Mouse (Mus musculus) mature B cell (primary cell): ENCODE measurements around the gene Slc25a51.
"Not testable (repeated sequence)": the region's sequence is repeated elsewhere in the genome, so short reads cannot be mapped to it uniquely, and the experiment has no call there.

ENCODE experiments used
- in situ Hi-C: fragments of 300-500 bp; cut with MboI; formaldehyde crosslinking; loops from 2 replicates; pipeline ENCODE4 v1.14.3; 2019

Gene Slc25a51

GRCm38 (mm10) chr4:45399421-45400210 is 8.9 kb downstream of the Slc25a51 start:
- in situ Hi-C loops: no loop called here

GRCm38 (mm10) chr4:45398315-45398714 is 10.3 kb downstream of the Slc25a51 start:
- in situ Hi-C loops: not testable (repeated sequence)

DNA sequence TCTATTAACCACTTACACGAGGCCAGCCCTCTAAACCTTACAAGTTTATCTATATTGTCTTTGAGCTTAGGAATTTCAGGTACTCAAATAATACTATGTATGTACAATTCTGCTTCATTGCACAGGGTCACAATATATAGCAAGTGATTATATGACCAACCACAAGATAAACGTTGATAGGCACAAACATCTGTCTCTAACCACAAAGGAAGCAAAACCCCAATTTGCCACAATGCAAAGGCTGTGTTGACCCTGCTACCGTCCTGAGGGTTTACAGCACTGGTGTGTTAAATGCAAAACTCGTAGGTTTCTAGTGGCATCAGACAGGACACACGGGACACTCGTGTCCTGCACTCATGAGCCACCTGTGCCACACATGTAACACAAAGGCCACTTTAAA is 12.4 kb downstream of the Slc25a51 start:
- in situ Hi-C loops: not testable (repeated sequence)

DNA sequence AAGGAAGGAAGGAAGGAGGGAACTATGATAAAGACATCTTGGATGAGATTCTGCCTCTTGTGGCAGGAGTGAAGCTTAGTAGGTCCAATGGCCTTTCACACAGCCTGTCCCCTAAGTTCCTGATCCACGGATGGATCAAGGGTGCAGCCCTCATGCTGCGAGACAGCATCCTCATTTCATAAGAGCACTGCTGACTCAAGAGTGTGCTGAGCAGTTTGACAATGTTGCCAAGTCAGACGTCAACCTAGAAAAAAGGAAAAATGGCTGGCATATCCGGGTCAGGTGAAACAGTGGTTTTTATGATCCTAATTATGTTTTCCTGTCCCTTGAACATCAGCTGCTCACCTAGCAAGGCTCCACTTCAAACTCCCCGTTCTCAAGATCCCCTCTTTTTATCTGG is 14.9 kb downstream of the Slc25a51 start:
- in situ Hi-C loops: no loop called here

- in situ Hi-C loops: no loop called here
These were observed 15.6 kb downstream of the Slc25a51 start for GRCm38 (mm10) chr4:45392994-45393393.

GRCm38 (mm10) chr4:45392572-45392971 is 16.0 kb downstream of the Slc25a51 start:
- in situ Hi-C loops: no loop called here

- in situ Hi-C loops: no loop called here
These were observed 16.5 kb downstream of the Slc25a51 start for GRCm38 (mm10) chr4:45392099-45392498.

GRCm38 (mm10) chr4:45387296-45387695 is 21.3 kb downstream of the Slc25a51 start:
- in situ Hi-C loops: not testable (repeated sequence)

DNA sequence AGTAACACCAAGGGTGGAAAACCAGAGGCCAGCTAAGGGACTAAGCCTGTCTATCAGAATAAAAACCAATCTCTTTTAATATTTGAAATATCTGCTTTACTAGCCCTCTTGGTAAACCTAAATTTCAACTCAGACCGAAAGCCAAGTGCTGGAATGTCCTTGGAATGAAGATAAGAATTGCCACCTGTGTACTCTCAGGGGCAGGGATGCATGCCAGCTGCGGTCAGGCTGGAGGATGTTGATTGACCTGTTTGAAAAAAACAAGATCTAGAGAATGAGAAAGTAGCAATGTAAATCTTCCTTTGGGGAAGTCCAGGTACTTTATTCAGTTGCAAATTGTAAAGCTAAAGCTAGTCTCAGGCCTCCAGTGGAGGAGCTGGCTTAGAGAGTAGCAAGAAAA is 26.4 kb downstream of the Slc25a51 start:
- in situ Hi-C loops: not testable (repeated sequence)

DNA sequence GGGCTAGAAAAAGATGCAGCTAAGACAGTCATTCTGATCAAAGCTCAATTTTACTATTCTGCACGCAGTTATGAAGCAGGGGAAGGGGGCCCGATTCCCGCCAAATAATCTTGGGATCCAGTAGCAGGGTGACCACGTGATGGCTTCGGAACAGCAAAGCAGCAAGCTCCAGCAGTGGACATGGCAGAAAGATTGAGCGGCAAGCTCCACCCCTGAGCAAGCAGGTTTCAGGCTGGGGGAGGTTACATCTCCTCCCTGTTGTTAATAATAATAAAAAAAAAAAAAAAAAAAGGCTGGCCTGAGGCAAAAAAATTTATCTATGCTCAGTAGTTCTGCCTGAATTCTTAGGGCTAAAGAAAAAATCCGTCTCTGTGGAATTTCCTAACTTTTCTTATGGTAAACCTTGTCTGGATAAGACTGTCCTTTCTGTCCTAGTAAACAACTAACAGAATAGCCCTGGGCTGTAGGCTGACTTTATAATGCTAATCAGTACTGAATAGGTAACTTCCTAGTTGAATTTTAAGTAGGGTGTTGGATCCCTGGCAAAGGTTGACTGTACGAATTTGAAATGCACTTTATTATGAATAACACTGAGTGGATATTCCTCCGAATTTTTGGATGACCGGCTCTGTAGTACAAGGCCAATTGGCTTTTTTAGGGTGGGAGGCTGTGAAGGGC is 27.5 kb downstream of the Slc25a51 start:
- in situ Hi-C loops: not testable (repeated sequence)

- in situ Hi-C loops: no loop called here
These were observed 32.0 kb downstream of the Slc25a51 start for GRCm38 (mm10) chr4:45376573-45376972.

- in situ Hi-C loops: no loop called here
These were observed 33.7 kb downstream of the Slc25a51 start for GRCm38 (mm10) chr4:45374879-45375278.

DNA sequence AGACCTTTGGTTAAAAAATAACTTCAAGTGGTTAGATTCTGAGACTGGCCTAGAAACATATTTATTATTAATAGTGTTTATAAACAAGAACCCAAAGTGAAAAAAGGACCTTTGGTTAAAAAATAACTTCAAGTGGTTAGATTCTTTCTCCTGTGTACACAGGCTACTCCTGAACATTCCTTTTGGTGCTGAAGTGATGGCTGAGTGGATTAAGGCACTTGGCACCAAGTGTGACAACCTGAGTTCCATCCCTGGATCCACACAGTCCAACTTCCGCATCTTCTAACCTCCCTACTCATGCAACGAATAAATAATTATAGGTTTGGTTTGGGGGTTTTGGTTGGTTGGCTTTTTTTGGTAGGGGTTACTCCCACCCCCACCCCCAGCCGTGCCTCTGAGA is 37.3 kb downstream of the Slc25a51 start:
- in situ Hi-C loops: no loop called here

GRCm38 (mm10) chr4:45356653-45357052 is 51.9 kb downstream of the Slc25a51 start:
- in situ Hi-C loops: no loop called here
